Mouse (Mus musculus) right cerebral cortex, adult 18-20 months (tissue): ENCODE results near the gene Rrp12.
"Not testable (repeated sequence)": the region's sequence is repeated elsewhere in the genome, so short reads cannot be mapped to it uniquely, and the experiment has no call there.

Experiments used
- DNase-seq: peaks from one replicate; pipeline ENCODE4 v3.0.0; 2022; ENCODE audit warnings: mixed read lengths

The Rrp12 gene

GRCm38 (mm10) chr19:41906311-41907078 is 10.5 kb upstream of the Rrp12 start:
- no peak for DNase-seq

- DNase-seq = no peak
Observed at GRCm38 (mm10) chr19:41905246-41905645, 9.3 kb upstream of the Rrp12 start.

GRCm38 (mm10) chr19:41902848-41903593 is 7.0 kb upstream of the Rrp12 start:
- DNase-seq = no peak

GRCm38 (mm10) chr19:41901696-41902095 is 5.7 kb upstream of the Rrp12 start:
- no peak for DNase-seq

- no peak for DNase-seq
Observed at GRCm38 (mm10) chr19:41900495-41901090, 4.6 kb upstream of the Rrp12 start.

- DNase-seq = peak; percentile 13
Observed at GRCm38 (mm10) chr19:41898860-41899259, 2.9 kb upstream of the Rrp12 start.

- DNase-seq = no peak
Observed at GRCm38 (mm10) chr19:41896319-41896711, 342 bp upstream of the Rrp12 start.

GRCm38 (mm10) chr19:41894959-41895358 is 1.0 kb downstream of the Rrp12 start:
- DNase-seq = no peak

GRCm38 (mm10) chr19:41888191-41888590 is 7.8 kb downstream of the Rrp12 start:
- DNase-seq = no peak

GRCm38 (mm10) chr19:41883882-41884281 is 12.1 kb downstream of the Rrp12 start:
- DNase-seq = no peak

GRCm38 (mm10) chr19:41881842-41882241 is 14.1 kb downstream of the Rrp12 start:
- DNase-seq = no peak

GRCm38 (mm10) chr19:41874356-41874755 is 21.6 kb downstream of the Rrp12 start:
- DNase-seq = no peak

- DNase-seq = peak; percentile 56
Observed at GRCm38 (mm10) chr19:41872285-41872684, 23.7 kb downstream of the Rrp12 start.

GRCm38 (mm10) chr19:41869946-41870345 is 26.0 kb downstream of the Rrp12 start:
- DNase-seq = not testable (repeated sequence)

- DNase-seq = peak; percentile 53
Observed at GRCm38 (mm10) chr19:41869296-41869695, 26.7 kb downstream of the Rrp12 start.

- DNase-seq = no peak
Observed at GRCm38 (mm10) chr19:41866707-41867106, 29.3 kb downstream of the Rrp12 start.

GRCm38 (mm10) chr19:41857816-41858310 is 38.1 kb downstream of the Rrp12 start:
- no peak for DNase-seq

- no peak for DNase-seq
Observed at GRCm38 (mm10) chr19:41857086-41857762, 38.7 kb downstream of the Rrp12 start.

GRCm38 (mm10) chr19:41852423-41852822 is 43.5 kb downstream of the Rrp12 start:
- DNase-seq = no peak

GRCm38 (mm10) chr19:41850719-41851543 is 45.0 kb downstream of the Rrp12 start:
- no peak for DNase-seq

- no peak for DNase-seq
Observed at GRCm38 (mm10) chr19:41850021-41850718, 45.8 kb downstream of the Rrp12 start.
